In the genomic region with DNA sequence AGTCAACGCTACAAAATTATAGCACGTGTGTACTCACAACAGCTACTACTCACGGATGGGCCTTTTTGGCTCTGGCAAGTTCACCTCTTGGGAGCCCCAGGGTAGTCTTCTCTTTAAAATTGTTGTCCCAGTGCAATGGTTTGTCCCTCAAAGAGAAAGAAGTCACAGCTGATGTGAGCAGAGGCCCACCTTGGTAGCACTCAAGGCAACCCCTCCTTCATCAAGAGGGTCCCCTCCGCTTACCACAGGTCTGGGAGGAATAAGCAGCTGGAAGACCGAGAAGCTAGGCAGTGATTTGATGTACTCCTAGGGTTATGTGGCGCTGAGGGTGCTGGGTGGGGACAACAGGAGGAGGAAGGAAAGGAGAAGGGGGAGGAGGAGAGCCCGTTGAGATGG, we compare ENCODE assay signal across 9 mouse cellular contexts. TPM values are rescaled to one million over a fixed set of nuclear protein-coding genes. Genes with fewer than 3 reads are reported as not detected.
A peak's percentile ranks its signal among the peaks of the same experiment; 100 is the strongest.
DNase-seq lines count a peak whose midpoint lies in the region; ATAC-seq and TF ChIP-seq lines count a peak whose summit lies in the region.
"Had no signal": no experiment of that assay in that cellular context is flagged by ENCODE, and none has a peak within 500 bp of the region (broad histone marks: within the 10 kb centered on the region; RNA-seq: fewer than 3 reads in every experiment).

No protein-coding gene starts in this region.

- TF ChIP-seq EP300 in liver, embryonic 14.5 days (IDR thresholded peaks at IDR 0.05; ENCODE audit: low read depth): no peak

- no peak for TF ChIP-seq POLR2A in spleen, adult 2 months (IDR thresholded peaks at IDR 0.05; ENCODE audit: low read depth, low read length)

- H3K4me3 ChIP-seq in spleen, adult 2 months (ENCODE audit: extremely low read depth, insufficient read depth, insufficient read length): peak overlapping the region; percentile 6; the same call in 1 of the 2 replicates
- H3K4me3 ChIP-seq in forebrain, postnatal 0 days (ENCODE audit: low read depth, low read length): peak overlapping the region; percentile 39; the same call in 1 of the 2 replicates
- H3K4me3 ChIP-seq in liver, embryonic 14.5 days (ENCODE audit: insufficient read depth in 1 of 2, low read depth in 2 of 2, low read length in 2 of 2): no peak overlapping the region
- peak overlapping the region; percentile 44 for H3K4me3 ChIP-seq in stomach, embryonic 15.5 days (replicated peaks)

- TF ChIP-seq CTCF in spleen, adult 2 months (IDR thresholded peaks at IDR 0.05; ENCODE audit: extremely low read depth, insufficient read depth, insufficient read length, insufficient replicate concordance): no peak
- no peak for TF ChIP-seq CTCF in forebrain, postnatal 0 days (IDR thresholded peaks at IDR 0.05; ENCODE audit: low read depth)
- TF ChIP-seq CTCF in liver, embryonic 14.5 days (IDR thresholded peaks at IDR 0.05; ENCODE audit: low read depth): no peak

- peaks cover 7% of the 10 kb centered on the region for H3K27me3 ChIP-seq in spleen, adult 2 months (ENCODE audit: control insufficient read depth, insufficient read depth, low read length)
- no peaks in the 10 kb centered on the region; the same call in 1 of the 2 replicates for H3K27me3 ChIP-seq in forebrain, postnatal 0 days (ENCODE audit: insufficient read depth, low read length)
- H3K27me3 ChIP-seq in liver, embryonic 14.5 days (ENCODE audit: control insufficient read depth, insufficient read depth, low read length): peaks cover 50% of the 10 kb centered on the region
- no peaks in the 10 kb centered on the region for H3K27me3 ChIP-seq in stomach, embryonic 15.5 days (replicated peaks)

- H3K9me3 ChIP-seq in forebrain, postnatal 0 days (ENCODE audit: low read length): no peaks in the 10 kb centered on the region
- no peaks in the 10 kb centered on the region for H3K9me3 ChIP-seq in liver, embryonic 14.5 days (ENCODE audit: control insufficient read depth, low read length)
- H3K9me3 ChIP-seq in stomach, embryonic 15.5 days: no peaks in the 10 kb centered on the region

- H3K4me1 ChIP-seq in spleen, adult 2 months (ENCODE audit: control insufficient read depth, insufficient read depth, insufficient read length): peaks cover 13% of the 10 kb centered on the region
- H3K4me1 ChIP-seq in forebrain, postnatal 0 days (ENCODE audit: insufficient read depth): peaks cover 30% of the 10 kb centered on the region
- no peaks in the 10 kb centered on the region for H3K4me1 ChIP-seq in liver, embryonic 14.5 days (replicated peaks; ENCODE audit: control insufficient read depth in 2 of 2, insufficient read depth in 2 of 2, low read length in 1 of 2)
- H3K4me1 ChIP-seq in stomach, embryonic 15.5 days: peaks cover 28% of the 10 kb centered on the region

- DNase-seq in spleen, adult 2 months (ENCODE audit: low read depth in 1 of 2, low spot score in 2 of 2): no peak
- DNase-seq in spleen, postnatal 10 days (ENCODE audit: low spot score in 2 of 2): no peak
- DNase-seq in forebrain, postnatal 0 days: no peak
- DNase-seq in liver, embryonic 14.5 days (ENCODE audit: low read depth in 3 of 3, low spot score in 3 of 3): no peak
- DNase-seq in adrenal gland, postnatal 10 days: no peak
- DNase-seq in ovary, postnatal 14 days (ENCODE audit: low spot score): no peak
- no peak for DNase-seq in spleen, postnatal 14 days (ENCODE audit: low spot score in 2 of 2)
- DNase-seq: lung, adult 2 months had no signal

- H3K36me3 ChIP-seq in spleen, adult 2 months (ENCODE audit: control insufficient read depth, insufficient read depth, low read length): no peaks in the 10 kb centered on the region
- H3K36me3 ChIP-seq in forebrain, postnatal 0 days (ENCODE audit: insufficient read depth): no peaks in the 10 kb centered on the region
- no peaks in the 10 kb centered on the region for H3K36me3 ChIP-seq in liver, embryonic 14.5 days (replicated peaks; ENCODE audit: control insufficient read depth, insufficient read depth, low read depth)
- H3K36me3 ChIP-seq in stomach, embryonic 15.5 days: no peaks in the 10 kb centered on the region

- peak overlapping the region; percentile 82 for H3K4me2 ChIP-seq in forebrain, postnatal 0 days (ENCODE audit: low read depth)
- H3K4me2 ChIP-seq in liver, embryonic 14.5 days (ENCODE audit: low read depth): peak overlapping the region; percentile 50; the same call in 1 of the 2 replicates
- H3K4me2 ChIP-seq in stomach, embryonic 15.5 days: peak overlapping the region; percentile 94

- no peak overlapping the region for H3K27ac ChIP-seq in spleen, adult 2 months (ENCODE audit: insufficient read depth, low read length)
- no peak overlapping the region for H3K27ac ChIP-seq in forebrain, postnatal 0 days (ENCODE audit: low read depth, low read length)
- no peak overlapping the region for H3K27ac ChIP-seq in liver, embryonic 14.5 days
- H3K27ac ChIP-seq in stomach, embryonic 15.5 days: no peak overlapping the region

- peak overlapping the region; percentile 58; the same call in 1 of the 2 replicates for H3K9ac ChIP-seq in forebrain, postnatal 0 days
- H3K9ac ChIP-seq in liver, embryonic 14.5 days (replicated peaks): no peak overlapping the region
- no peak overlapping the region for H3K9ac ChIP-seq in stomach, embryonic 15.5 days

- WGBS in spleen, adult 2 months: 51% methylated on average over 6 of the region's 7 CpGs
- WGBS in forebrain, postnatal 0 days: 36% methylated on average over 7 of the region's 7 CpGs
- 23% methylated on average over 7 of the region's 7 CpGs for WGBS in liver, embryonic 14.5 days (ENCODE audit: insufficient replicate concordance)
- 38% methylated on average over 7 of the region's 7 CpGs for WGBS in stomach, embryonic 15.5 days

- no peak for ATAC-seq in forebrain, postnatal 0 days
- no peak for ATAC-seq in liver, embryonic 14.5 days (ENCODE audit: insufficient read depth)
- ATAC-seq in stomach, embryonic 15.5 days (ENCODE audit: insufficient read depth, low FRiP score, low read depth): no peak

RNA-seq across cellular contexts. Expression of a gene that starts 2.8 kb away (rescaled TPM):
- polyA plus RNA-seq in spleen, adult 2 months (2012; rRNA removed): 0.46 and 0.67 TPM in 2 replicates
- 0.77 and 1.8 TPM in 2 replicates for total RNA-seq in forebrain, postnatal 0 days (2014; rRNA removed)
- 1.4 and 1.5 TPM in 2 replicates for polyA plus RNA-seq in forebrain, postnatal 0 days (2015; fragmentation: Nextera tagmentation; extraction: Ambion mirVana)
- not detected in 2 replicates for polyA plus RNA-seq in liver, embryonic 14.5 days (2012; rRNA removed)
- not detected in 2 replicates for polyA plus RNA-seq in liver, embryonic 14.5 days (2014; fragmentation: Nextera tagmentation; extraction: Ambion mirVana)
- 2.8 and 2.9 TPM in 2 replicates for polyA plus RNA-seq in stomach, embryonic 15.5 days (2015; fragmentation: Nextera tagmentation; extraction: Ambion mirVana)
- 1 to 10 TPM in 1 of 2 experiments, under 1 TPM in 1; 0.96 to 1.2 TPM for total RNA-seq in adrenal gland, postnatal 10 days (2021)

RNA-seq across cellular contexts. Expression of a gene that starts 7.0 kb away (rescaled TPM):
- polyA plus RNA-seq in spleen, adult 2 months (2012; rRNA removed): 16.6 and 21.7 TPM in 2 replicates
- total RNA-seq in forebrain, postnatal 0 days (2014; rRNA removed): 87.6 and 105 TPM in 2 replicates
- 106 and 107 TPM in 2 replicates for polyA plus RNA-seq in forebrain, postnatal 0 days (2015; fragmentation: Nextera tagmentation; extraction: Ambion mirVana)
- polyA plus RNA-seq in liver, embryonic 14.5 days (2012; rRNA removed): 12.0 and 14.5 TPM in 2 replicates
- 23.3 and 25.6 TPM in 2 replicates for polyA plus RNA-seq in liver, embryonic 14.5 days (2014; fragmentation: Nextera tagmentation; extraction: Ambion mirVana)
- polyA plus RNA-seq in stomach, embryonic 15.5 days (2015; fragmentation: Nextera tagmentation; extraction: Ambion mirVana): 78.8 and 82.3 TPM in 2 replicates
- total RNA-seq in adrenal gland, postnatal 10 days (2021): 10 to 100 TPM; 33.4 to 34.9 TPM

RNA-seq across cellular contexts. Expression of a gene that starts 29.5 kb away (rescaled TPM):
- 51.5 and 61.7 TPM in 2 replicates for polyA plus RNA-seq in spleen, adult 2 months (2012; rRNA removed)
- 32.7 and 45.2 TPM in 2 replicates for total RNA-seq in forebrain, postnatal 0 days (2014; rRNA removed)
- polyA plus RNA-seq in forebrain, postnatal 0 days (2015; fragmentation: Nextera tagmentation; extraction: Ambion mirVana): 31.3 and 36.0 TPM in 2 replicates
- polyA plus RNA-seq in liver, embryonic 14.5 days (2012; rRNA removed): 25.8 and 27.0 TPM in 2 replicates
- polyA plus RNA-seq in liver, embryonic 14.5 days (2014; fragmentation: Nextera tagmentation; extraction: Ambion mirVana): 25.9 and 26.2 TPM in 2 replicates
- 29.5 and 30.1 TPM in 2 replicates for polyA plus RNA-seq in stomach, embryonic 15.5 days (2015; fragmentation: Nextera tagmentation; extraction: Ambion mirVana)
- total RNA-seq in adrenal gland, postnatal 10 days (2021): 10 to 100 TPM; 17.2 to 19.6 TPM

RNA-seq across cellular contexts. Expression of a gene that starts 34.1 kb away (rescaled TPM):
- polyA plus RNA-seq in spleen, adult 2 months (2012; rRNA removed): 14.7 and 16.8 TPM in 2 replicates
- 2.5 and 4.1 TPM in 2 replicates for total RNA-seq in forebrain, postnatal 0 days (2014; rRNA removed)
- 3.6 and 3.7 TPM in 2 replicates for polyA plus RNA-seq in forebrain, postnatal 0 days (2015; fragmentation: Nextera tagmentation; extraction: Ambion mirVana)
- polyA plus RNA-seq in liver, embryonic 14.5 days (2012; rRNA removed): 0.34 and 0.49 TPM in 2 replicates
- 0.09 TPM in 1 of 2 replicates, not detected in the other for polyA plus RNA-seq in liver, embryonic 14.5 days (2014; fragmentation: Nextera tagmentation; extraction: Ambion mirVana)
- polyA plus RNA-seq in stomach, embryonic 15.5 days (2015; fragmentation: Nextera tagmentation; extraction: Ambion mirVana): 3.8 and 4.3 TPM in 2 replicates
- 1 to 10 TPM; 2.3 to 4.0 TPM for total RNA-seq in adrenal gland, postnatal 10 days (2021)

Comparison
In these comparisons a context has a peak if more than half of its experiments do, and no peak if none do; other contexts are left out.
1. H3K4me3 ChIP-seq: peak in spleen, adult 2 months (single experiment), forebrain, postnatal 0 days (single experiment) and stomach, embryonic 15.5 days (single experiment); none in liver, embryonic 14.5 days (0 of 2).
2. Peak in every context shown above with its lines, with median percentiles within 50 percentile points of each other: H3K4me2 ChIP-seq.